ENCODE assay signal across 9 mouse cellular contexts in the genomic region with DNA sequence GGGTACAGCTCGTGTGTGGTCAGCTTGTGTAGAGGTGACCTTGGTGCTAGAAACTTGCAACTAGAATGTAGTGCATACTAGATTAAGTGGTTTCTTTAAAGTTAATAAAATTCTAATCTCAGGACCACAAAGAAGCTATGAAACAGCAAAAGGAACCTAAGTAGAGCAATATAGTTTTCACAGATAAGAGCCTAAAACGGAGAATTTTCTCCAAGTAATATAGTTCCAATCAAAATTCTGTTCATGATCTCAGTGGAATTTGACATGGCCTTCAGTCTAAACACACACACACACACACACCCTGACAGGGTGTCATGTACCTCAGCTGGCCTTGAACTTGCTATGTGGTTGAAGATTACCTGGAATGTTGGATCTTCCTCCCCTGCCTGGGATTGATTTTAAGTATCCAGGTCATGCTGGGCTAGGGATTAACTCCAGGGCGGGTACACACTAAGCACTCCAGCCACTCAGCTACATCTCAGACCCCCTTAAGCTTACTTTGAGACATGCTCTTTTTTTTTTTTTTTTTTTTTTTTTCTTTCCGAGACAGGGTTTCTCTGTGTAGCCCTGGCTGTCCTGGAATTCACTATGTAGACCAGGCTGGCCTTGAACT. TPM values are rescaled to one million over a fixed set of nuclear protein-coding genes. Genes with fewer than 3 reads are reported as not detected.
DNase-seq lines count a peak whose midpoint lies in the region; ATAC-seq and TF ChIP-seq lines count a peak whose summit lies in the region.
"Had no signal": no experiment of that assay in that cellular context is flagged by ENCODE, and none has a peak within 500 bp of the region (broad histone marks: within the 10 kb centered on the region; RNA-seq: fewer than 3 reads in every experiment).

No protein-coding gene starts in this region.

- DNase-seq in spleen, adult 2 months (ENCODE audit: low read depth in 1 of 2, low spot score in 2 of 2) = no peak
- DNase-seq in spleen, postnatal 4 days (ENCODE audit: low spot score in 2 of 2) = no peak
- no peak for DNase-seq in frontal cortex, postnatal 36 days (ENCODE audit: low spot score in 2 of 2)
- no peak for DNase-seq in cerebellum, adult 11-12 months
- no peak for DNase-seq in spleen, postnatal 10 days (ENCODE audit: low spot score in 2 of 2)
- DNase-seq: kidney, adult 8-10 months had no signal

- TF ChIP-seq CTCF in spleen, adult 2 months (IDR thresholded peaks at IDR 0.05; ENCODE audit: extremely low read depth, insufficient read depth, insufficient read length, insufficient replicate concordance) = no peak

- H3K4me3 ChIP-seq in erythroblast, embryonic 14.5 days (replicated peaks) = peak overlapping the region; percentile 72
- peak overlapping the region; percentile 80; the same call in 1 of the 2 replicates for H3K4me3 ChIP-seq in spleen, adult 2 months (ENCODE audit: extremely low read depth, insufficient read depth, insufficient read length)
- H3K4me3 ChIP-seq in liver, embryonic 12.5 days = peak overlapping the region; percentile 91

- H3K36me3 ChIP-seq in erythroblast, embryonic 14.5 days (ENCODE audit: control insufficient read depth) = peaks cover 82% of the 10 kb centered on the region
- H3K36me3 ChIP-seq in spleen, adult 2 months (ENCODE audit: control insufficient read depth, insufficient read depth, low read length) = peaks cover 14% of the 10 kb centered on the region
- H3K36me3 ChIP-seq in liver, embryonic 12.5 days = peaks cover 80% of the 10 kb centered on the region

- H3K9me3 ChIP-seq in erythroblast, embryonic 14.5 days (ENCODE audit: control insufficient read depth, low read length) = no peaks in the 10 kb centered on the region
- no peaks in the 10 kb centered on the region for H3K9me3 ChIP-seq in liver, embryonic 12.5 days (replicated peaks)

- peak overlapping the region; percentile 90 for H3K4me2 ChIP-seq in liver, embryonic 12.5 days

- H3K27ac ChIP-seq in spleen, adult 2 months (ENCODE audit: insufficient read depth, low read length) = no peak overlapping the region; the same call in 1 of the 2 replicates
- H3K27ac ChIP-seq in liver, embryonic 12.5 days = peak overlapping the region; percentile 98

- WGBS in spleen, adult 2 months = 65% methylated on average over 4 of the region's 4 CpGs
- 40% methylated on average over 4 of the region's 4 CpGs for WGBS in liver, embryonic 12.5 days (ENCODE audit: insufficient replicate concordance)

- H3K9ac ChIP-seq in liver, embryonic 12.5 days = peak overlapping the region; percentile 78

- no peak for ATAC-seq in erythroblast, adult 5-6 weeks (replicated peaks; ENCODE audit: low FRiP score, poor library complexity, severe bottlenecking)
- no peak for ATAC-seq in liver, embryonic 12.5 days

- peaks cover 68% of the 10 kb centered on the region for H3K4me1 ChIP-seq in erythroblast, embryonic 14.5 days (ENCODE audit: control insufficient read depth)
- H3K4me1 ChIP-seq in spleen, adult 2 months (ENCODE audit: control insufficient read depth, insufficient read depth, insufficient read length) = 0 out of 2 replicates have a peak, but pooled peaks cover 5% of the 10 kb centered on the region
- H3K4me1 ChIP-seq in liver, embryonic 12.5 days = peaks cover 62% of the 10 kb centered on the region

- no peak for TF ChIP-seq POLR2A in spleen, adult 2 months (IDR thresholded peaks at IDR 0.05; ENCODE audit: low read depth, low read length)

- H3K27me3 ChIP-seq in erythroblast, embryonic 14.5 days (ENCODE audit: control insufficient read depth) = no peaks in the 10 kb centered on the region
- H3K27me3 ChIP-seq in spleen, adult 2 months (ENCODE audit: control insufficient read depth, insufficient read depth, low read length) = no peaks in the 10 kb centered on the region
- no peaks in the 10 kb centered on the region for H3K27me3 ChIP-seq in liver, embryonic 12.5 days (replicated peaks)

RNA-seq across cellular contexts. Expression of gene Rplp1, which starts 1.2 kb away (rescaled TPM):
- polyA plus RNA-seq in erythroblast, embryonic 14.5 days (2012) = 3,562 and 4,475 TPM in 2 replicates
- 655 and 829 TPM in 2 replicates for total RNA-seq in erythroblast, adult 5-6 weeks (2015; ENCODE audit: low replicate concordance)
- total RNA-seq in erythroblast, adult 5-6 weeks (2017; ENCODE audit: low replicate concordance) = 835 and 981 TPM in 2 replicates
- polyA plus RNA-seq in spleen, adult 2 months (2012; rRNA removed) = 10,671 and 13,207 TPM in 2 replicates
- 1,190 and 1,274 TPM in 2 replicates for polyA plus RNA-seq in liver, embryonic 12.5 days (2016; fragmentation: Nextera tagmentation; extraction: Ambion mirVana)

RNA-seq across cellular contexts. Expression of gene Kif23, which starts 31.1 kb away (rescaled TPM):
- polyA plus RNA-seq in erythroblast, embryonic 14.5 days (2012) = 4.3 and 6.1 TPM in 2 replicates
- total RNA-seq in erythroblast, adult 5-6 weeks (2015; ENCODE audit: low replicate concordance) = 67.1 and 70.2 TPM in 2 replicates
- total RNA-seq in erythroblast, adult 5-6 weeks (2017; ENCODE audit: low replicate concordance) = 131 and 155 TPM in 2 replicates
- polyA plus RNA-seq in spleen, adult 2 months (2012; rRNA removed) = 4.6 and 4.7 TPM in 2 replicates
- polyA plus RNA-seq in liver, embryonic 12.5 days (2016; fragmentation: Nextera tagmentation; extraction: Ambion mirVana) = 73.5 and 91.5 TPM in 2 replicates

Comparison
In these comparisons a context has a peak if more than half of its experiments do, and no peak if none do; other contexts are left out.
1. RNA of gene Kif23, which starts 31.1 kb away (polyA plus RNA-seq): 73.5 to 91.5 TPM in liver, embryonic 12.5 days; 4.3 to 6.1 TPM in erythroblast, embryonic 14.5 days and 4.6 to 4.7 TPM in spleen, adult 2 months; every median in the first group is over 10 times any median in the second.
2. Peak in every context shown above with its lines, with median percentiles within 50 percentile points of each other: H3K4me3 ChIP-seq.